Mouse (Mus musculus) lung, embryonic 15.5 days (tissue): ENCODE measurements around the gene Dpp6. TPM values are rescaled to one million over a fixed set of nuclear protein-coding genes. Genes with fewer than 3 reads are reported as not detected.

Experiments used
- ATAC-seq: fragments of 200-750 bp; cut with Nextera tagmentation; 2 replicates; pipeline ENCODE4 v1.8.0; 2017; ENCODE audit warnings: moderate number of reproducible peaks, borderline replicate concordance; ENCODE audit not compliant: low FRiP score, low TSS enrichment; ENCODE audit errors: extremely low read depth
- H3K27ac ChIP-seq: fragments of 300-500 bp; sonication (generic); 2 replicates; pipeline ENCODE4 v1.5.1; 2015; ENCODE audit warnings: moderate library complexity, mild to moderate bottlenecking, inconsistent platforms
- H3K27me3 ChIP-seq: fragments of 300-500 bp; sonication (generic); 2 replicates; pipeline ENCODE4 v1.6.1; 2015; ENCODE audit warnings: inconsistent platforms
- H3K36me3 ChIP-seq: fragments of 300-500 bp; sonication (generic); 2 replicates; pipeline ENCODE4 v1.6.1; 2015; ENCODE audit warnings: inconsistent platforms
- H3K4me1 ChIP-seq: fragments of 300-500 bp; sonication (generic); 2 replicates; pipeline ENCODE4 v1.6.1; 2015; ENCODE audit warnings: inconsistent platforms
- H3K4me2 ChIP-seq: fragments of 300-500 bp; sonication (generic); 2 replicates; pipeline ENCODE4 v1.6.1; 2015; ENCODE audit warnings: inconsistent platforms, mild to moderate bottlenecking, moderate library complexity
- H3K4me3 ChIP-seq: fragments of 300-500 bp; sonication (generic); 2 replicates; pipeline ENCODE4 v1.5.1; 2015; ENCODE audit warnings: mild to moderate bottlenecking, inconsistent platforms
- H3K9ac ChIP-seq: fragments of 300-500 bp; sonication (generic); 2 replicates; pipeline ENCODE4 v1.6.1; 2015; ENCODE audit warnings: inconsistent platforms
- H3K9me3 ChIP-seq: fragments of 300-500 bp; sonication (generic); 2 replicates; pipeline ENCODE4 v1.6.1; 2016; ENCODE audit warnings: inconsistent platforms
- WGBS: fragments of 180-500 bp; shearing (Covaris S2); methylation state at CpG from one replicate; pipeline ENCODE4 v1.1.7; 2015; 5-methylcytosine and 5-hydroxymethylcytosine counted together
- polyA plus RNA-seq: library from polyadenylated mRNA; unstranded; fragments of >200 nt; fragmentation: Nextera tagmentation; extraction: Ambion mirVana; gene quantifications from 2 replicates; pipeline ENCODE4 v1.2.1, GENCODE M21; 2015

Dpp6 gene
- polyA plus RNA-seq, 1 experiment from 2014 or later = 0.55 TPM

DNA sequence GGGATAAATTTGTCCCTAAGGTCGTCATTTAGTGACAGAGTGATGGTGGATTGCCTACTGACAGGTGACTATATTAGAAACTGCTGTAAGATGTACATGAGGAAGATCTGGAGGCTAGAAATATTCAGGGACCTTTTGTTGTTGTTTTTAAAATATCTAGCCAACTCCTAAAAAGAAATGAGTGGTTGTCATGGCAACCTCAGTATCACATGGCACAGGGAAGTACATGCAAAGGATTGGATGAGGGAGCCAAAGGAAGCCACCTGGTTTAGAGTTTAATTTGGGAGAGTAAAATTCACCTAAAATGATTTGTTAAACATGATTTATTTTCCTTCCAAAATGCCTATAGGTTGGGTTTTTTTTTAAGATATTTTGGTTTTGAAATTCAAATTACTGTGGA is 260.8 kb downstream of the Dpp6 start:
- no peak overlapping the region for H3K4me3 ChIP-seq
- no peak overlapping the region for H3K4me2 ChIP-seq
- no peak for ATAC-seq
- H3K36me3 ChIP-seq = no peaks in the 10 kb centered on the region
- 36% methylated on average over 1 of the region's 1 CpGs for WGBS
- H3K27ac ChIP-seq = no peak overlapping the region
- H3K9ac ChIP-seq = no peak overlapping the region
- H3K4me1 ChIP-seq = no peaks in the 10 kb centered on the region
- H3K27me3 ChIP-seq = no peaks in the 10 kb centered on the region
- H3K9me3 ChIP-seq = no peaks in the 10 kb centered on the region

DNA sequence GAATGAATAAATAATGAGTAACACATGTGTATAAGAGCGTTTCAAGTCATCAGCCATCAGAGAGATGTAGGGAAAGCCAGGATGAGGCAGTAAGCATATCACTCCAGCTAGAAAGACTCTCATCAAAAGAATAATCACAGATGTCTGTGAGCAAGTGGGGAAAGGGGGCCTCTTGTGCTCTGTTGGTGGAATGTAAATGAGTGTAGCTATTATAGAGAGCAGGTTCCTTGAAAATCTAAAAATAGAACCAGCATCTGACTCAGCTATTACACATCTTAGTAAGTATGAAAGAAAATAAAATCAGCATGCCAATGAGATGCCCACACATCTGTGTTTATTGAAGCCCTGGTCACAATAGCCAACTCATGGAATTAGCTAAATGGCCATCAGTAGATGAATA is 264.3 kb downstream of the Dpp6 start:
- Histone ChIP-seq H3K27me3 (no peaks in the 10 kb centered on the region), H3K9me3 (no peaks in the 10 kb centered on the region), H3K4me1 (no peaks in the 10 kb centered on the region), H3K27ac (no peak overlapping the region), H3K9ac (no peak overlapping the region), H3K36me3 (no peaks in the 10 kb centered on the region), H3K4me3 (no peak overlapping the region), H3K4me2 (no peak overlapping the region)
- 74% methylated on average over 1 of the region's 1 CpGs for WGBS
- no peak for ATAC-seq

DNA sequence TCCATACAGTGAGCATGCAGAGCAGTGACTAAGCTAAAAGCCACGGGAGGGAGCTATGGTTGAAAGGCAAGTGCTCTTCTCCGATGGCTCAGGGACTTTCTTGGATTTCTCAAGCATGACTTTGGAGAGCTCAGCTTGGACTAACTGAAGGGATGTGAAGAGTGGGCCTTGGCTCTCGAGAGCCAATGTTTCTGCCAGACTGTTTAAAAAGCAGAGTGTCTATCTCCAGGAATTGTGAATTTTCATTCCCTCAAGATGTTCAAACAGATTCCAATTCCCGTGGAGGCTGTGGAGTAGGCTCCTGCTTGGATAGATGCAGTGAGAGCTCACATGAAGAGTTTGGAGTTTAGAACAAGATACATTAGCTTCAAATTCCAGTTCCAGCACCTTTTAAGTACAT is 266.8 kb downstream of the Dpp6 start:
- no peak overlapping the region for H3K9ac ChIP-seq
- WGBS = 59% methylated on average over 4 of the region's 4 CpGs
- no peaks in the 10 kb centered on the region for H3K9me3 ChIP-seq

DNA sequence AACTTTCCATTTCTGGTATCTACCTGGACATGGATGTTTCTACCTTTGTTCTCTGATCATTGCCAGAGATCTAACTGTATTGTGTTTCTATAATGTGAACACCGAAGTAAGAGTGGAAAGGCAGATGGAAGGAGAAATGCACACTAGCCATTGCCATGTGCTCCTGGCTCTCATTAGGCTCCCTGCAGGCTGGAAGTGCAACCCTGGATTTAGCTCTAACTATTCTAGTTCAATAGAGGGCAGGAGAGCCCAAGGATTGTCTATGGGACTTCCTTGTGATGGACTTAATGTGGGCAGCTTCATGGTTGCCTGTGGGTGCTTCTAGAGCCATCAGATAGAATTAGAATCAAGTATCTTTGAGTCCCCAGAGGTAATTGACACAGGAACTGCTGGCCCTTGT is 291.2 kb downstream of the Dpp6 start:
- no peak overlapping the region for H3K4me2 ChIP-seq
- no peak overlapping the region for H3K27ac ChIP-seq
- H3K4me3 ChIP-seq = no peak overlapping the region
- no peaks in the 10 kb centered on the region for H3K4me1 ChIP-seq
- H3K27me3 ChIP-seq = no peaks in the 10 kb centered on the region
- H3K9ac ChIP-seq = no peak overlapping the region
- H3K9me3 ChIP-seq = no peaks in the 10 kb centered on the region
- no peak for ATAC-seq
- WGBS = 85% methylated on average over 1 of the region's 1 CpGs
- H3K36me3 ChIP-seq = no peaks in the 10 kb centered on the region

More for the DNA sequence above, 266.8 kb downstream of the Dpp6 start:
- Histone ChIP-seq H3K27ac (no peak overlapping the region), H3K4me1 (no peaks in the 10 kb centered on the region), H3K27me3 (no peaks in the 10 kb centered on the region), H3K4me2 (no peak overlapping the region), H3K4me3 (no peak overlapping the region), H3K36me3 (no peaks in the 10 kb centered on the region)
- no peak for ATAC-seq

DNA sequence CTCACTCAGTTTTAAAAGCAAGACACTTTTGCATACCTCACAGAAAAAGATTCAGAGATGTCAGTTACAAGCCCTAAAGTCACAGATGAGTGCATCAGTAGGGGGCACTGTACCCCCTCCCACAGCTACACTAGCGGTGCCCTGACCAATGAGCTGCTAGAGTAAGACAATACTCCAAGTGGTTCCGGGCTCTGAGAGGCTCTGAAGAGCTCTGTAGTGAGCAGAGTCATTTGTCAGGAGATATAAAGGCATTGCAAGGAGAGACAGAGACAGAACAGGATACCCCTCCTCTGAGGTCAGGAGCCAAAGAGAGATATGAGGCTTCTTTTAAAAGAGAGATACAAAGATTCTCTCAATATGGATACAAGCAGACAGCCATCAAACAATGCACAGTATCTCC is 305.5 kb downstream of the Dpp6 start:
- H3K36me3 ChIP-seq = no peaks in the 10 kb centered on the region
- H3K4me3 ChIP-seq = no peak overlapping the region
- no peaks in the 10 kb centered on the region for H3K9me3 ChIP-seq
- ATAC-seq = no peak
- 37% methylated on average over 2 of the region's 2 CpGs for WGBS
- H3K4me1 ChIP-seq = no peaks in the 10 kb centered on the region
- H3K27me3 ChIP-seq = no peaks in the 10 kb centered on the region
- H3K27ac ChIP-seq = no peak overlapping the region
- no peak overlapping the region for H3K9ac ChIP-seq
- H3K4me2 ChIP-seq = no peak overlapping the region

DNA sequence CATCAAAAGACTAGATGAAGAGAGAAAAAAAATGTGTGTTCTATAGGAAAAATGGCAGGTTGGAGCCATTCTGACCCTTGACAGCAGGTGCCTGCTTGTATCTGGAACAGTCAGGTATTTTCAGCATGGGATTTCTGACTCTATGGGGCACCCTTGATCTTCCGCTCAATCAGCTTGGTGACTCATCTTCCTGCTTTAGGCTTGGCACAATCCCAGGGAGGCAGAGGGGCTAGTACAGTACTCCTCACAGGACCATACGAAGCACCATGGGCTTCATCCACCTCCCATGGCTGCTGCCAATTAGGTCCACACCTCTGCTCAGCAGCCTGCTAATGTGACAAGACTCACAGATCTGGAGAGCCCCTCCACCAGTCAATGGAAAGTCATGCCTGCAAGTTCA is 305.9 kb downstream of the Dpp6 start:
- WGBS = 78% methylated on average over 2 of the region's 2 CpGs
- H3K27ac ChIP-seq = no peak overlapping the region
- no peaks in the 10 kb centered on the region for H3K9me3 ChIP-seq
- no peaks in the 10 kb centered on the region for H3K36me3 ChIP-seq
- H3K4me2 ChIP-seq = no peak overlapping the region
- no peaks in the 10 kb centered on the region for H3K4me1 ChIP-seq
- no peak overlapping the region for H3K4me3 ChIP-seq
- ATAC-seq = no peak
- no peaks in the 10 kb centered on the region for H3K27me3 ChIP-seq
- no peak overlapping the region for H3K9ac ChIP-seq

DNA sequence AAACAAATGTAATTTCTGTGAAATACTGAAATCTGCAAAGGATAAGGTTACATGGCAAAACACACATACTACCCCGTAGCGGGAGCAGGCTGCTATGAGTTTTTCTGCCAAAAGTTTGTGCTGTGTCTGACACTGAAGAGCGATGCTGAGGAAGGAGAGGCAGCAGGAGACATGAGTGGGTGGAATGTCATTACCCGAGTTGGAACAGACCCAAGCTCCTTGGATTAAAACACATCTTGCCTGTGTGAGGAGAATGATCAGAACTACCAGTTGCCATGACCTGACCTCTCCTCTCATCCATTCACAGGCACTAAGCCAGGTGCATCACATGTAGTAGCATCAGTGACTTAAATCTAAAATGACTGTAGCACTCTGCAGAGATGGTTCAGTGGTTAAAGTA is 309.0 kb downstream of the Dpp6 start:
- ATAC-seq = no peak
- Histone ChIP-seq H3K4me2 (no peak overlapping the region), H3K9me3 (no peaks in the 10 kb centered on the region), H3K4me3 (no peak overlapping the region), H3K27me3 (no peaks in the 10 kb centered on the region), H3K9ac (no peak overlapping the region), H3K4me1 (no peaks in the 10 kb centered on the region), H3K36me3 (no peaks in the 10 kb centered on the region), H3K27ac (no peak overlapping the region)
- 71% methylated on average over 4 of the region's 4 CpGs for WGBS

DNA sequence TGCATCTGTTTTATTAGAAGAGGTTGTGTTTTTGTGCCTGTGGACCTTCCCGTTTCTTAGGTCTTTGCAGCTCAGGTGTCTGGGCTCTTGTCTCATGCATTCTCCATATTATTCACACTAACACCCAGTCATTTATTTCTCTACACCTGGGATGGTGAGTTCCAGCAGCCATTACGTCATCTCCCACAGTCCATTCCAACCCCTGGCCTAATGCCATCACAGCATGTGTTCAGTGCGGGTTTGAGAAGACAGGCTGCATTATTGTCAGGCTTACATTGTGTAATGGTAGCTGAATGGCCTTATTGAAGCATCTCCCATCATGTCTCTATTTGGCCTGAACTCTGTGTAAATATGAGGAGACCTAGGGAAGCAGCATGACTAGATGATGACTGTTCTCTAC is 316.2 kb downstream of the Dpp6 start:
- no peaks in the 10 kb centered on the region for H3K27me3 ChIP-seq
- no peaks in the 10 kb centered on the region for H3K36me3 ChIP-seq
- ATAC-seq = no peak
- H3K27ac ChIP-seq = no peak overlapping the region
- H3K4me1 ChIP-seq = no peaks in the 10 kb centered on the region
- WGBS = 60% methylated on average over 3 of the region's 3 CpGs
- H3K4me2 ChIP-seq = no peak overlapping the region
- no peak overlapping the region for H3K4me3 ChIP-seq
- no peaks in the 10 kb centered on the region for H3K9me3 ChIP-seq
- H3K9ac ChIP-seq = no peak overlapping the region

DNA sequence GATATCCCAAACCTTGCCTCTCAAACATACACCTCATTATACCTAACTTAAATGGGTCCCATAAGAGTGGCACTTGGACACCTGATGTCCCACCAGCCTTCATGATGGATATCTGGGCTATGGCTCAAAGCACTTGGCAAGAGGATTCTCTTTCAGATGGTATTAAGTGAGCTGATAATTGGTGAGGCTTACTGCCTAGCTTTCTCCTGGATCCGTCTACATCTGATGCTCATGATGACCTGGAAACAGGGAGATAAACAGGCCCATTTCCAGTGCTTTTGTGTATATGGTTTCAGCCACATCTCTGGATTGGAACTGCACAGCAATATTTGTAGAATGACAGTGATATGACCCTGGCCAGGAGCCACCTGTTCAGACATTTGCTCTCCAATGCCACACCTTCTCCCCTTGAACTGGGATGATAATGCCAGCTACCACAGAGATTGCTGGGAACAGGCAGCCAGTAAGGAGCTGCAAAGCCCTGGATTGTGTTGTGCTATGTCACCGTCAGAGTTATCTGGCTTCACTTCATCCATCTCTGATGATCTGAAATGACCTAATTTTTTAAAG is 317.5 kb downstream of the Dpp6 start:
- no peak for ATAC-seq
- 62% methylated on average over 2 of the region's 2 CpGs for WGBS

DNA sequence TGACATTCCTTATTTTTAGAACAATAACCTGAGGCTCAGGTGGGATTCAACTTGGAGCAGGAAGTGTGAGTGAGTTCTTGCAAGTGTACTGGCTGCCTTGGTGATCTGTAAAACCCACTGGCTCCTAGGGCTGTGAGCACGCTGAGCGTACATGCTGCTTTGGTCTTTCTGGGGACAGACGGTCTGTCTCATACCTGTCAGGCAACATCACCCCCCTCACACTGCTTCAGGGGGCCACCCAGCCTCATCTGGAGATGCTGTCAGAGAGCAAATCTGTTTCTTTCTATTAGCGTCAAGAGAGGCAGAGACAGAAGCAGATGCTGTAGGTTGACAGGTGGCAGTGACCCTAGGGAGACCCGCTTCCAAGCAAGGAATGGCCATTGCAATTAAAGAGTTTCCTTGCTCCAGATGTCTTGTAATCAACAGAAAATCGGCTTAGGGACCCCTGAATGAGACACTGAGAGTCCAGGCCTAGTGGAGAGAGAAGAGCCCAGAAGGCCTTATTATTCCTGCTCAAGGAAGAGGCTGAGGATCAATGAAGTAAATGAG is 330.5 kb downstream of the Dpp6 start:
- no peak for ATAC-seq
- Histone ChIP-seq H3K27ac (no peak overlapping the region), H3K4me2 (no peak overlapping the region), H3K9ac (no peak overlapping the region), H3K9me3 (no peaks in the 10 kb centered on the region), H3K27me3 (no peaks in the 10 kb centered on the region), H3K4me3 (no peak overlapping the region), H3K4me1 (no peaks in the 10 kb centered on the region), H3K36me3 (no peaks in the 10 kb centered on the region)
- WGBS = 70% methylated on average over 6 of the region's 6 CpGs

More for the DNA sequence above, 317.5 kb downstream of the Dpp6 start:
- Histone ChIP-seq H3K4me1 (no peaks in the 10 kb centered on the region), H3K27me3 (no peaks in the 10 kb centered on the region), H3K4me2 (no peak overlapping the region), H3K27ac (no peak overlapping the region), H3K4me3 (no peak overlapping the region), H3K9me3 (no peaks in the 10 kb centered on the region), H3K36me3 (no peaks in the 10 kb centered on the region), H3K9ac (no peak overlapping the region)

DNA sequence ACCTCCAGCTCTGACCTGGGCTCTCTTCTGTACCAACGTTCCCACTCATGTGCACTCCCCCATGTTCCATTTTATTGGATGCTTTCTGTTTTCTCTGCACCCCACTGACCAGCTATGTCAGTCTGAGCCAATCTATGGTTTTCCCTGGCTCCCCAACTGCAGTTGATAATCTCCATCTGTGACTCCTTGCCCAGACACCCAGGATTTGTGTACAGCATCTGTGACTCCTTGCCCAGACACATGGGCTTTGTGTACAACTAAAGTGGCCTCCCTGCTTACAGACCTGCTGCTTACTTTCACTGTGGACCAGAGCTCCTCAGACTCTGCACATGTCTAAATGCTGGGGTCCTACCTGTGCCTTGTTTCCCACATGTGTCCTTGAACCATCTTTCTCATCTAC is 334.0 kb downstream of the Dpp6 start:
- WGBS = 64% methylated on average over 1 of the region's 1 CpGs
- Histone ChIP-seq H3K4me1 (no peaks in the 10 kb centered on the region), H3K9me3 (no peaks in the 10 kb centered on the region)

DNA sequence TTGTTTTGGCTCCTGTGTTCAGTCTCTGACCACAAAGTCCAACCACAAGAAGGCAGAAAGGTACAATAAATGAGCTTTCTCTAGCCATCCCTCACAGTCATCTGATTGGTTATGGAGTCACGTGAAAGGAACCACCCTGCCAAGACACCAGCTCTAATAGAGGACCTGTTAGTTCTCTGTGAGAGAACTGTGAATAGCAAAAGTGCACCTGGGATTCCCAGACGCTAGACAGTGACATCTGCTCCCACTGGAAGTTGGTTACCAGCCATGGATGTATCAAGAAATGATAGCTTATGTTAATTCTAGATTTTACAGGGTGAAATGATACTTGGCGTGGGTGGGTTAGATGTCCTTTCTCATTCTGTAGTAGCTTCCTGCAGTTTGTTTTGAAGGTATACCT is 338.7 kb downstream of the Dpp6 start:
- Histone ChIP-seq H3K27me3 (no peaks in the 10 kb centered on the region), H3K9me3 (no peaks in the 10 kb centered on the region), H3K9ac (no peak overlapping the region), H3K27ac (no peak overlapping the region), H3K36me3 (no peaks in the 10 kb centered on the region), H3K4me2 (no peak overlapping the region), H3K4me1 (no peaks in the 10 kb centered on the region), H3K4me3 (no peak overlapping the region)
- no peak for ATAC-seq
- 65% methylated on average over 3 of the region's 3 CpGs for WGBS

More for the DNA sequence above, 334.0 kb downstream of the Dpp6 start:
- no peak overlapping the region for H3K4me2 ChIP-seq
- no peak for ATAC-seq
- H3K9ac ChIP-seq = no peak overlapping the region
- no peaks in the 10 kb centered on the region for H3K36me3 ChIP-seq
- no peak overlapping the region for H3K4me3 ChIP-seq
- no peak overlapping the region for H3K27ac ChIP-seq
- H3K27me3 ChIP-seq = no peaks in the 10 kb centered on the region

DNA sequence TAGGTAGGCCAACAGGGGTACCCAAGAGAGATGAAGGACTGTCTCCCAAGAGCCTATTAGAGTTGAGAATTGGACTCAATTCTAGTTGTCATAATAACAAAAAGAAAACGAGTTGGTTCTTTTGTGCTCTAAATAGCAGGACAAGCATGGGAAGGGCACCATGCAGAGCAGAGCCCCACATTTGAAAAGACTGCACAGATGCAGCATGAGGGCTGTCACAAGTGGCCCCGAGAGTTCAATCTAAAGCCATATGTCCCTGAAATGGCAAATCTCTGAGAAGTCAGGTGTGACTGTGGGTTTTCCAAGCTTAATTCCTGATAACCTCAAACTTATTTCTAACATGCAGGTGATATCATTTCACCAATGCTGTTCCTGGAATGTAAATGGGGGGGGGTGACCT is 339.4 kb downstream of the Dpp6 start:
- no peak overlapping the region for H3K27ac ChIP-seq
- ATAC-seq = no peak
- WGBS = 60% methylated on average over 2 of the region's 2 CpGs

More for the DNA sequence above, 339.4 kb downstream of the Dpp6 start:
- no peaks in the 10 kb centered on the region for H3K9me3 ChIP-seq
- H3K4me3 ChIP-seq = no peak overlapping the region
- no peak overlapping the region for H3K9ac ChIP-seq
- no peaks in the 10 kb centered on the region for H3K36me3 ChIP-seq
- no peaks in the 10 kb centered on the region for H3K27me3 ChIP-seq
- H3K4me1 ChIP-seq = no peaks in the 10 kb centered on the region
- no peak overlapping the region for H3K4me2 ChIP-seq
